Mouse (Mus musculus) liver, embryonic 14.5 days (tissue): ENCODE data around the gene Rtp1. TPM values are rescaled to one million over a fixed set of nuclear protein-coding genes. Genes with fewer than 3 reads are reported as not detected.

Experiments used
- ATAC-seq: fragments of 200-750 bp; cut with Nextera tagmentation; 2 replicates; pipeline ENCODE4 v1.8.0; 2017; ENCODE audit warnings: moderate number of reproducible peaks, mild to moderate bottlenecking, moderate library complexity; ENCODE audit not compliant: insufficient read depth
- DNase-seq, 3 experiments: peaks; one replicate each; pipeline ENCODE4 v3.0.0-alpha.2; 2012 to 2013; ENCODE audit warnings: low read depth in 3 of 3, low spot score in 3 of 3
- H3K27ac ChIP-seq: fragments of 300-500 bp; sonication (generic); 2 replicates; pipeline ENCODE4 v1.5.1; 2014; ENCODE audit warnings: moderate library complexity, mild to moderate bottlenecking, control low read depth, inconsistent platforms
- H3K27me3 ChIP-seq: fragments of 300-500 bp; sonication (generic); 2 replicates; pipeline ENCODE4 v1.6.1; 2014; ENCODE audit warnings: mild to moderate bottlenecking, low read length, moderate library complexity; ENCODE audit not compliant: control insufficient read depth, insufficient read depth
- H3K36me3 ChIP-seq: fragments of 300-500 bp; sonication (generic); replicated peaks from 2 replicates; pipeline ENCODE4 v1.6.1; 2014; ENCODE audit warnings: low read depth; ENCODE audit not compliant: control insufficient read depth, insufficient read depth
- H3K4me1 ChIP-seq, 2 experiments: fragments of 200-500 bp in 1 of 2; fragments of 300-500 bp in 1 of 2; sonication (generic) in 1 of 2; replicated peaks; 2 replicates each; pipeline ENCODE4 v1.6.1; 2012 to 2014; ENCODE audit warnings: antibody characterized with exemption in 1 of 2, inconsistent platforms in 1 of 2, low read length in 1 of 2; ENCODE audit not compliant: control insufficient read depth in 2 of 2, insufficient read depth in 2 of 2
- H3K4me2 ChIP-seq: fragments of 300-500 bp; sonication (generic); 2 replicates; pipeline ENCODE4 v1.6.1; 2014; ENCODE audit warnings: low read depth, mild to moderate bottlenecking, control low read depth, moderate library complexity
- H3K4me3 ChIP-seq, 2 experiments: fragments of 200-500 bp in 1 of 2; fragments of 300-500 bp in 1 of 2; sonication (generic) in 1 of 2; 2 replicates each; pipeline ENCODE4 v1.5.1; 2012 to 2014; ENCODE audit warnings: low read depth in 2 of 2, low read length in 2 of 2, mild to moderate bottlenecking in 2 of 2, control low read depth in 1 of 2, inconsistent platforms in 1 of 2, moderate library complexity in 1 of 2; ENCODE audit not compliant: insufficient read depth in 1 of 2
- H3K9ac ChIP-seq: fragments of 300-500 bp; sonication (generic); replicated peaks from 2 replicates; pipeline ENCODE4 v1.6.1; 2014; ENCODE audit warnings: mild to moderate bottlenecking, control low read depth, moderate library complexity
- H3K9me3 ChIP-seq: fragments of 300-500 bp; sonication (generic); 2 replicates; pipeline ENCODE4 v1.6.1; 2016; ENCODE audit warnings: low read length, mixed read lengths; ENCODE audit not compliant: control insufficient read depth
- CTCF ChIP-seq: IDR thresholded peaks from 2 replicates; pipeline ENCODE4 v1.5.1; 2016; ENCODE audit warnings: antibody characterized with exemption, low read depth, control low read depth
- EP300 ChIP-seq: IDR thresholded peaks from 2 replicates; pipeline ENCODE4 v1.6.1; 2016; ENCODE audit warnings: antibody characterized with exemption, low read depth
- WGBS: fragments of 180-500 bp; shearing (Covaris S2); extraction: QIAGEN DNeasy Blood & Tissue Kit; methylation state at CpG from one replicate; pipeline ENCODE4 v1.1.7; 2014; ENCODE audit not compliant: insufficient replicate concordance; 5-methylcytosine and 5-hydroxymethylcytosine counted together
- polyA plus RNA-seq, 2 experiments: library from polyadenylated mRNA; depleted of rRNA in 1 of 2; stranded (reverse) in 1 of 2; unstranded in 1 of 2; fragments of >200 nt; fragmentation: Nextera tagmentation in 1 of 2; extraction: Ambion mirVana in 1 of 2; gene quantifications; 2 replicates each; pipeline versions ENCODE4 v1.2.1 to v1.2.3; 2012 to 2014

Gene Rtp1
- polyA plus RNA-seq, 2 experiments, result not detected

DNA sequence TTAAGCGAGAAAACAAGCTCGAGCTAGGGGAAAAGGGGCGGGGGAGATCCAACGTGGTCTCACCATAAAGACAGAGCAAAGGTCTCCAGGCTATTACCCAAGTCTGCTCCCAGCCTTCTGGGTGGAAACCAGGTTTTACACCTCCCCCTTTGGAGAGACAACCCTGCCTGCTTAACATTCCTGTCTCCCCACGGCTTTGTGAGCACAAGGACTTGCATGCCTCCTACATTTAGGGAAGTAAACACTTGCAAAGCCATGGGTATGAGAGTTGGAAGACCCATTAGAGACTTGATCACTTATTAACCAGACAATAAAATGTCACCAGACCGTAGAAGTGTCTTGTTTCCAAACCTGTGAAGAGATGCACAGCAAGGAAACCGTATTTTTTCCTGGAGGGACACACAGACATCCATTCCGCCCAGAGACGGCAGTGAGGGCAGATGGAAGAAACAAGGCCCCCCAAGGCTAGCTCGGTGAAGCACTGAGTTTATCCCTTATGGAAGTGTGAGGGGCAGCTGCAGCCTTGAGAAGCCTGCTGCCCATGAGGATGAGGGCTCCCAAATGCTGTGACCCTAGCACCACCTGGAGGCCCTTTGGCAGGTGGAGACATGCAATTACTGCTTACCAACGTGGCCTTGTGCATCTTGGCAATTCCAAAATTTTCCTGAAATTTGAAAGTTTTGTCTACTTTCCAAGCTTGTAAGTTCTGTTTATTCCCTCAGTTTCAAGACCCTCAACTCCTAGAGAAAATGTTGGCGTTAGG lies 8.7 kb downstream of the Rtp1 start:
- Histone ChIP-seq H3K4me2 (no peak overlapping the region), H3K9me3 (no peaks in the 10 kb centered on the region), H3K4me1 (no peaks in the 10 kb centered on the region), H3K36me3 (no peaks in the 10 kb centered on the region), H3K9ac (no peak overlapping the region), H3K27ac (no peak overlapping the region), H3K27me3 (no peaks in the 10 kb centered on the region), H3K4me3 (no peak overlapping the region)
- ATAC-seq (no peak), DNase-seq (no peak)
- 52% methylated on average over 12 of the region's 12 CpGs for WGBS
- TF ChIP-seq CTCF (peak; percentile 42), EP300 (no peak)

- no peak for TF ChIP-seq EP300
- TF ChIP-seq CTCF, result no peak
These were observed 15.3 kb downstream of the Rtp1 start for GRCm38 (mm10) chr16:23444231-23444630.

GRCm38 (mm10) chr16:23449946-23450345 lies 21.0 kb downstream of the Rtp1 start:
- H3K27me3 ChIP-seq, result no peaks in the 10 kb centered on the region
- WGBS, result 56% methylated on average over 2 of the region's 2 CpGs

More at GRCm38 (mm10) chr16:23444231-23444630, 15.3 kb downstream of the Rtp1 start:
- no peaks in the 10 kb centered on the region for H3K9me3 ChIP-seq
- no peak for ATAC-seq
- no peaks in the 10 kb centered on the region for H3K27me3 ChIP-seq
- 70% methylated on average over 4 of the region's 4 CpGs for WGBS
- no peak overlapping the region for H3K4me3 ChIP-seq
- no peaks in the 10 kb centered on the region for H3K4me1 ChIP-seq
- DNase-seq, result no peak
- H3K9ac ChIP-seq, result no peak overlapping the region
- no peak overlapping the region for H3K4me2 ChIP-seq
- H3K27ac ChIP-seq, result no peak overlapping the region
- H3K36me3 ChIP-seq, result no peaks in the 10 kb centered on the region

DNA sequence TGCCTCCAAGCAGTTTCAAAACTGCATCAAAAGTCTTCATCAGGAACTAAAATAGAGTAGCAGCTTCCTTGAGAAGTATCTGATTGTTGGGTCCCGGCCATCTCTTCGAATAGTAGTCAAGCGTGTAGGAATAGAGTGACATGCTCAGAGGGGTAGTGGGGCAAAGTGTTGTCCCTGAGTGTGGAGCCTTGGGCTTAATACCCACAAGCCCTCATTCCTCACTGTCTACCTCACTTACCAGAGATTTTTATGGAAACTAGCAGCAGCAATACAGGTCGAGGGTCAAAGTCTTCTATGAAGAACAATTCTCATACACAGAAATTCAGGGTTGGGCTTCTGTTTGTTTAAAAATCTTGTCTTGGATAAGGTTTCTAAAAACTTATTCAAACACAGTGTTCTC lies 21.9 kb downstream of the Rtp1 start:
- Histone ChIP-seq H3K9ac (no peak overlapping the region), H3K27ac (no peak overlapping the region), H3K4me3 (no peak overlapping the region), H3K36me3 (no peaks in the 10 kb centered on the region), H3K27me3 (no peaks in the 10 kb centered on the region), H3K4me1 (no peaks in the 10 kb centered on the region), H3K9me3 (no peaks in the 10 kb centered on the region), H3K4me2 (no peak overlapping the region)
- WGBS, result 53% methylated on average over 4 of the region's 4 CpGs
- ATAC-seq (no peak), DNase-seq (no peak)
- TF ChIP-seq CTCF (no peak), EP300 (no peak)

More at GRCm38 (mm10) chr16:23449946-23450345, 21.0 kb downstream of the Rtp1 start:
- Histone ChIP-seq H3K9ac (no peak overlapping the region), H3K36me3 (no peaks in the 10 kb centered on the region), H3K4me2 (no peak overlapping the region), H3K27ac (no peak overlapping the region), H3K4me1 (no peaks in the 10 kb centered on the region), H3K9me3 (no peaks in the 10 kb centered on the region), H3K4me3 (no peak overlapping the region)
- no peak for DNase-seq
- TF ChIP-seq EP300 (no peak), CTCF (no peak)
- no peak for ATAC-seq

- no peaks in the 10 kb centered on the region for H3K27me3 ChIP-seq
- no peaks in the 10 kb centered on the region for H3K9me3 ChIP-seq
- no peak overlapping the region for H3K27ac ChIP-seq
- H3K4me3 ChIP-seq, result no peak overlapping the region
- DNase-seq (no peak), ATAC-seq (no peak)
- H3K4me2 ChIP-seq, result no peak overlapping the region
- WGBS, result 2% methylated on average over 3 of the region's 3 CpGs
- no peaks in the 10 kb centered on the region; a peak in 1 of 4 replicates for H3K4me1 ChIP-seq
- no peaks in the 10 kb centered on the region for H3K36me3 ChIP-seq
- TF ChIP-seq EP300 (no peak), CTCF (peak; percentile 67)
- H3K9ac ChIP-seq, result no peak overlapping the region
These were observed 23.5 kb downstream of the Rtp1 start for GRCm38 (mm10) chr16:23452476-23452875.
